Mouse (Mus musculus) forebrain, embryonic 13.5 days (tissue): ENCODE measurements around the gene Mvb12b. TPM values are rescaled to one million over a fixed set of nuclear protein-coding genes. Genes with fewer than 3 reads are reported as not detected.
A peak's percentile ranks its signal among the peaks of the same experiment; 100 is the strongest.

Experiments
- ATAC-seq: fragments of 200-750 bp; cut with Nextera tagmentation; 2 replicates; pipeline ENCODE4 v1.8.0; 2017
- H3K27ac ChIP-seq: fragments of 300-500 bp; sonication (generic); 2 replicates; pipeline ENCODE4 v1.5.1; 2015; ENCODE audit warnings: inconsistent platforms, mild to moderate bottlenecking, moderate library complexity
- H3K27me3 ChIP-seq: fragments of 300-500 bp; sonication (generic); 2 replicates; pipeline ENCODE4 v1.6.1; 2015; ENCODE audit warnings: mild to moderate bottlenecking, inconsistent platforms
- H3K36me3 ChIP-seq: fragments of 300-500 bp; sonication (generic); 2 replicates; pipeline ENCODE4 v1.6.1; 2015; ENCODE audit warnings: mild to moderate bottlenecking, inconsistent platforms; ENCODE audit not compliant: poor library complexity, severe bottlenecking
- H3K4me1 ChIP-seq: fragments of 300-500 bp; sonication (generic); 2 replicates; pipeline ENCODE4 v1.6.1; 2015; ENCODE audit warnings: inconsistent platforms
- H3K4me2 ChIP-seq: fragments of 300-500 bp; sonication (generic); 2 replicates; pipeline ENCODE4 v1.6.1; 2015; ENCODE audit warnings: inconsistent platforms, mild to moderate bottlenecking, moderate library complexity
- H3K4me3 ChIP-seq: fragments of 300-500 bp; sonication (generic); 2 replicates; pipeline ENCODE4 v1.5.1; 2015; ENCODE audit warnings: mild to moderate bottlenecking, inconsistent platforms
- H3K9ac ChIP-seq: fragments of 300-500 bp; sonication (generic); 2 replicates; pipeline ENCODE4 v1.6.1; 2015; ENCODE audit warnings: mild to moderate bottlenecking, inconsistent platforms
- H3K9me3 ChIP-seq: fragments of 300-500 bp; sonication (generic); replicated peaks from 2 replicates; pipeline ENCODE4 v1.6.1; 2016; ENCODE audit warnings: inconsistent platforms
- WGBS: fragments of 180-500 bp; shearing (Covaris S2); methylation state at CpG from one replicate; pipeline ENCODE4 v1.1.7; 2015; 5-methylcytosine and 5-hydroxymethylcytosine counted together
- polyA plus RNA-seq: library from polyadenylated mRNA; unstranded; fragments of >200 nt; fragmentation: Nextera tagmentation; extraction: Ambion mirVana; gene quantifications from 2 replicates; pipeline ENCODE4 v1.2.1, GENCODE M21; 2015

Gene Mvb12b
- polyA plus RNA-seq, 1 experiment from 2014 or later, result 63.9 TPM

DNA sequence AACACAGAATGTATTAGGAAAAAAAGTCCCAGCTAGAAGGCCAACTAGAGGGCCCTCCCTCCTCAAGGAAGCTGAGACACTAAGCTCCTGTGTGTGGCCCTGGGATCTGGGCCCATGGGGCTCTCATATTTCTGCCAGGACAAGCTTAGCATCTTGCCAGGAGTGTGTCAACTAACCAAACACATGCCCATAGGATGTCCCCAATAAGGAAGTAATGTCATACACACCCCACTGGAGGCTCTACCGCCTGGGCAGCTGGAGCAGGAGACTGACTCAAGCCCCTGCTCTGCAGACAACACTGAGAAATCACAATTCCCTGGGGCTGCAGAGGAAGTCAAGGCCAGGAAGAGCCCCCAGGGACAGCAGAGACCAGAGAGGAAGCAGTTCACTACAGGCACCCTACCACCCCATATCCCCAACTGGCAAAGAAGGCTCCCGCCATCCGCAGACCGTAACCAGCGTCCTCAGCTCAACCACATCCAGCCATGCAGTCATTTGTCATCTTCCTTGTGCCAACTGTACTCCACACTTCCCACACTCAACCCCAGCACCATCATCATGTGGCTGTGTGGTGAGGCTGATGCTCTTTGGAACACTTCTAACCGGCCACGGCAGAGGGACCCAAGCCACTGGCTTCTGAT, 3.0 kb downstream of the Mvb12b start:
- Histone ChIP-seq H3K4me1 (peaks cover 59% of the 10 kb centered on the region), H3K27me3 (no peaks in the 10 kb centered on the region), H3K27ac (no peak overlapping the region), H3K9ac (0 out of 2 replicates have a peak overlapping the region, but pooled peaks have one; percentile 47), H3K36me3 (no peaks in the 10 kb centered on the region), H3K9me3 (no peaks in the 10 kb centered on the region), H3K4me3 (0 out of 2 replicates have a peak overlapping the region, but pooled peaks have one; percentile 84), H3K4me2 (peak overlapping the region; percentile 89)
- no peak for ATAC-seq
- 87% methylated on average over 7 of the region's 7 CpGs for WGBS

DNA sequence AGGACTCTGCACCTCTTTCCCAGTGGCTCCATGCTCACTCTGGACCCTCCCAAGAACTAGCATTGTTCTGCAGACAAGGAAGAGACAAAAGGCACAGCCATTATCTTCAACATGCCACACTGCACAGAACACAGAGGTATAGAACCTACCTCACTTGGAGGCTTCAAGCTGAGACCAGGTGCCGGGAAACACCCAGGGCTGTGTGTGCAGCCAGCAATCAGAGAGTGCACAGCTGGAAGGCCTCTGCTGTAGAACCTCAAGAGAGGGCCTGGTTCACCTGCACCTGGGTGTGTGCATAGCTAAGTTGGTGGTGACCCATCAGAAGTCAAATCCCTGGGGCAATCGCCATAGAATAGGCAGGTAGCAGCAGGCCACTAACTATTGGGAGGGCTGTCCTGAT, 8.5 kb downstream of the Mvb12b start:
- 83% methylated on average over 2 of the region's 2 CpGs for WGBS
- H3K4me3 ChIP-seq, result no peak overlapping the region
- H3K4me2 ChIP-seq, result no peak overlapping the region
- H3K27me3 ChIP-seq, result no peaks in the 10 kb centered on the region
- H3K27ac ChIP-seq, result peak overlapping the region; percentile 99; the same call in 1 of the 2 replicates
- no peaks in the 10 kb centered on the region for H3K9me3 ChIP-seq
- H3K36me3 ChIP-seq, result peaks cover 3% of the 10 kb centered on the region
- no peak overlapping the region; the same call in 1 of the 2 replicates for H3K9ac ChIP-seq
- peaks cover 84% of the 10 kb centered on the region for H3K4me1 ChIP-seq
- ATAC-seq, result no peak

DNA sequence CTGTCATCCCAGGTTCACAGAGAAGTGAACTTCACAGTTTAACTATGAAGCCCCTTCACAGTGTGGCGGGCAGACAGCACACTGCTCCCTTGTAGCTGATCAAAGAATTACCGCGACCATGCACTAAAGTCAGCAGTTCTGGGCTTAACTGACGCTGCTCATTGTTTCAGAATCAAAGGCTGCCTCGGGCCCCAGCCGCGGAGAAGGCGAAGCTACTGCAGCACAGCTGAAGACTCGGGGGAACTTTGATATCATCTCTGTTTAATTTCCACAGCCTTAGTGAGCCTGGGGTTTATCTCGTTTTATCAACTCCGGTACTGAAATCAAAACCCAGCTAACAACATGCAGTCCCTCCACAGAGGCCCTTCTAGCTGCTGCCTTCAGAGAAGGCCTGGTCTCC, 9.3 kb downstream of the Mvb12b start:
- peak overlapping the region; percentile 17; the same call in 1 of the 2 replicates for H3K4me2 ChIP-seq
- peak overlapping the region; percentile 6 for H3K9ac ChIP-seq
- H3K27ac ChIP-seq, result peak overlapping the region; percentile 99
- H3K9me3 ChIP-seq, result no peaks in the 10 kb centered on the region
- no peaks in the 10 kb centered on the region for H3K27me3 ChIP-seq
- peaks cover 11% of the 10 kb centered on the region for H3K36me3 ChIP-seq
- H3K4me3 ChIP-seq, result no peak overlapping the region
- 6% methylated on average over 11 of the region's 11 CpGs for WGBS
- ATAC-seq, result peak; percentile 22; the same call in 1 of the 2 replicates
- peaks cover 82% of the 10 kb centered on the region for H3K4me1 ChIP-seq

- ATAC-seq, result no peak
- no peaks in the 10 kb centered on the region for H3K27me3 ChIP-seq
- peaks cover 17% of the 10 kb centered on the region for H3K36me3 ChIP-seq
- H3K27ac ChIP-seq, result peak overlapping the region; percentile 99
- H3K4me2 ChIP-seq, result peak overlapping the region; percentile 17; the same call in 1 of the 2 replicates
- WGBS, result 79% methylated on average over 6 of the region's 6 CpGs
- H3K4me3 ChIP-seq, result no peak overlapping the region
- H3K9me3 ChIP-seq, result no peaks in the 10 kb centered on the region
- H3K4me1 ChIP-seq, result peaks cover 75% of the 10 kb centered on the region
- peak overlapping the region; percentile 28; the same call in 1 of the 2 replicates for H3K9ac ChIP-seq
Observed at GRCm38 (mm10) chr2:33877663-33878360, 9.9 kb downstream of the Mvb12b start.

DNA sequence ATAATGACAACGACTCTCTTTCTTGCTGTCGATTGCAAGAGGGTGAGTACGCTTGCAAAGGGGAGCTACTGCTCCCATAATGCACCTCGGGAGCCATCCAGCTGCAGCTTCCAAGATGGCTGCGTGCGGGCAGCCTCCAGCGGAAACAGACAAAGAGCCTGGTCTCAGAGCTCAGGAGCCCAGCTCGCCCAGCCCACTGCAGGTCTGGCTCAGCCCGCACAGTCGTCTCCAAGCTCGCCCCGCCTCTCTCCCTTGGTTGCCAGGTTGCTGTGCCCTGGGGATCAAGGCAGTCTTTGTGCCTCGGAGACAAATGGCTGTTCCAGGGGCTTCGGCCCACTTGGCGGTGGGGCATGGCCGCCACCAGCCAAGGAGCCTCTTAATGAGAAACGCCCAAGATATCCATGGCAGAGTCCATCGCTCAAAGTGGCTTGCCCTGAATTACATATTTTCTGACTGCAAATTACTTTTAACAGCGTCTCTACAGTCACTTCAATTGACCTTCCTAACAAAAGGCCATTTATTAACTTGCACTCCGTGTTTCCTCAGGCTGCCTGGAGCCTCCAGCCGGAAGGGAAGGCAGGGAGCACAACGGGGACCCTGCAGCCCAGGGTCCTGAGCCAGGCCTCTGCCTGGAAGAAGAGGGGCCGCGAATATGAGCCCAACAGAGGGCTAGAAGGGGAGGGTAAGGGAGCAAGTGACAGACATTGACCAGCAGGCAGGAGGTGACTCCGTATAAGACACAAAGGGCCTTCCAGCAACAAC, 11.0 kb downstream of the Mvb12b start:
- peaks cover 67% of the 10 kb centered on the region for H3K4me1 ChIP-seq
- H3K27ac ChIP-seq, result peak overlapping the region; percentile 99
- H3K4me2 ChIP-seq, result peak overlapping the region; percentile 49
- WGBS, result 3% methylated on average over 25 of the region's 25 CpGs
- peaks cover 28% of the 10 kb centered on the region for H3K36me3 ChIP-seq
- H3K9ac ChIP-seq, result peak overlapping the region; percentile 58
- H3K27me3 ChIP-seq, result no peaks in the 10 kb centered on the region
- H3K9me3 ChIP-seq, result peaks cover 3% of the 10 kb centered on the region; the same call in 1 of the 2 replicates
- H3K4me3 ChIP-seq, result peak overlapping the region; percentile 17; the same call in 1 of the 2 replicates
- peak; percentile 92 for ATAC-seq

DNA sequence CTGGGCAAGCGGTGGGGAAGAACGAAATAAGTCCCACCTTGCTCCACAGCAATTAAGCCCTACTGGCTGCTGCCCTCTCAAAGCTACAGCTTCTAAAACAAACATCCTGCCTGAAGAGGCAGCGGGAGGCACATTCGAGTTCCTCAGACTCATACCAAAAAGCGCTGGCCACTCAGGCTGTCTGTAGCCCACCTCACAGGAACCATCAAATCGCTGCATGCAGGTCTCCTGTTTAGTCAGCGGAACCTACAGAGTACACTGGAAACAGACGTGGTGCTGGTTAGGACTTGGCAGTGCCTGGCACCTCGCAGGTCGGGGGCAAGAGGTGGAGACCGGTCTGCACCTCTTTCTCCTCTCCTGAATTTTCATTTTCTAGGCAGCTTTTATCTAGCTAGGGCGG, 12.2 kb downstream of the Mvb12b start:
- no peak for ATAC-seq
- 71% methylated on average over 12 of the region's 12 CpGs for WGBS
- H3K36me3 ChIP-seq, result peaks cover 39% of the 10 kb centered on the region
- no peak overlapping the region for H3K4me2 ChIP-seq
- H3K27ac ChIP-seq, result peak overlapping the region; percentile 99
- no peaks in the 10 kb centered on the region for H3K27me3 ChIP-seq
- H3K4me1 ChIP-seq, result peaks cover 58% of the 10 kb centered on the region
- H3K4me3 ChIP-seq, result no peak overlapping the region
- peak overlapping the region; percentile 43; the same call in 1 of the 2 replicates for H3K9ac ChIP-seq
- H3K9me3 ChIP-seq, result peaks cover 3% of the 10 kb centered on the region; the same call in 1 of the 2 replicates

- Histone ChIP-seq H3K27ac (peak overlapping the region; percentile 99), H3K4me1 (peaks cover 56% of the 10 kb centered on the region), H3K9me3 (peaks cover 3% of the 10 kb centered on the region; the same call in 1 of the 2 replicates), H3K9ac (peak overlapping the region; percentile 43), H3K27me3 (no peaks in the 10 kb centered on the region), H3K4me3 (no peak overlapping the region), H3K36me3 (peaks cover 42% of the 10 kb centered on the region), H3K4me2 (no peak overlapping the region)
- ATAC-seq, result no peak
- WGBS, result 65% methylated on average over 10 of the region's 10 CpGs
Observed at GRCm38 (mm10) chr2:33874856-33875576, 12.7 kb downstream of the Mvb12b start.

DNA sequence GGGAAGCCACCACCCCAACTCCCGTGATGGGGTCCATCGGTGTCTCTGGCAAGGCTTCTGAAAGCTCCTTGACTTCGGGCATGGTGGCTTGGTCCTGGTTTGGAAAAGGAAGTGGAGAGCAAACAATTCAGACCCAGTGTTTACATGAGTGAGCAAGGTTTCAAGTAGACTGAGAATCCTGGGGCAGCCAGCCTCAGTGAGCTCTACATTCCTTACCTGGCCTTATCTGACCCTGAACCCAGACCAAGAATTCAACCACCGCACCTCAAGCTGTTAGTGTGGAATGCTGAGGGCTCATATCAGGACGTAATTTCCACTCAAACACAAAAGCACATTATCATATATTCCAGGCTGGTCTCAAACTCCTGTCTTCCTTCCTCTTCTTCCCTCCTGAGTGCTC, 13.4 kb downstream of the Mvb12b start:
- peaks cover 3% of the 10 kb centered on the region; the same call in 1 of the 2 replicates for H3K9me3 ChIP-seq
- H3K4me2 ChIP-seq, result no peak overlapping the region
- H3K27ac ChIP-seq, result no peak overlapping the region; the same call in 1 of the 2 replicates
- peaks cover 49% of the 10 kb centered on the region for H3K36me3 ChIP-seq
- H3K4me3 ChIP-seq, result no peak overlapping the region
- ATAC-seq, result no peak
- H3K27me3 ChIP-seq, result no peaks in the 10 kb centered on the region
- peaks cover 57% of the 10 kb centered on the region for H3K4me1 ChIP-seq
- H3K9ac ChIP-seq, result no peak overlapping the region
- 96% methylated on average over 5 of the region's 5 CpGs for WGBS

DNA sequence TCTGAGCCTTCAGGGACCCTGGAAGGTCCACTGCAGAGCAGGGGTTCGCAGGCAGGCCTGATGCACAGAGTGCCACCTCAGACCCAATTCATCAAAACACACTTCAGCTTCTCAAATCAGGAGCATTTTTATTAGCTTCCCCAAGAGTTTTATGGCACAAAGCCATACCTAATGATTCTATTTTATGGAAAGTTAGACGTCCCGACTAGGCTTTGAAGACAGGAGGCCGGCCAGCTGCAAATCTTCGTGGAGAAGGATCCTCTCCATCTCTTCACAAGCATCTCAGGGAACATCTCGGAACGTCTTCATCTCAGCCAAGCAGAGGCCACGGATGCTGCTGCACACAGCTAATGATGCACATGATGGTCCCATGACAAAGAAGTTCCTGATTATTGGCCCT, 14.2 kb downstream of the Mvb12b start:
- ATAC-seq, result no peak
- no peak overlapping the region for H3K4me3 ChIP-seq
- H3K9me3 ChIP-seq, result peaks cover 3% of the 10 kb centered on the region; the same call in 1 of the 2 replicates
- 96% methylated on average over 8 of the region's 8 CpGs for WGBS
- no peak overlapping the region for H3K27ac ChIP-seq
- H3K4me2 ChIP-seq, result no peak overlapping the region
- H3K27me3 ChIP-seq, result no peaks in the 10 kb centered on the region
- H3K36me3 ChIP-seq, result peaks cover 55% of the 10 kb centered on the region
- H3K9ac ChIP-seq, result no peak overlapping the region
- H3K4me1 ChIP-seq, result peaks cover 48% of the 10 kb centered on the region

- peaks cover 42% of the 10 kb centered on the region for H3K4me1 ChIP-seq
- no peak overlapping the region for H3K4me3 ChIP-seq
- H3K27ac ChIP-seq, result no peak overlapping the region; the same call in 1 of the 2 replicates
- peaks cover 55% of the 10 kb centered on the region for H3K36me3 ChIP-seq
- 89% methylated on average over 8 of the region's 8 CpGs for whole genome bisulfite sequencing
- no peaks in the 10 kb centered on the region for H3K27me3 ChIP-seq
- peaks cover 3% of the 10 kb centered on the region; the same call in 1 of the 2 replicates for H3K9me3 ChIP-seq
- no peak for ATAC-seq
- H3K4me2 ChIP-seq, result no peak overlapping the region
- no peak overlapping the region for H3K9ac ChIP-seq
Observed at GRCm38 (mm10) chr2:33872841-33873271, 14.9 kb downstream of the Mvb12b start.

- Histone ChIP-seq H3K4me3 (no peak overlapping the region), H3K27me3 (no peaks in the 10 kb centered on the region), H3K36me3 (peaks cover 55% of the 10 kb centered on the region), H3K9ac (no peak overlapping the region), H3K9me3 (peaks cover 3% of the 10 kb centered on the region; the same call in 1 of the 2 replicates), H3K4me2 (no peak overlapping the region), H3K4me1 (peaks cover 25% of the 10 kb centered on the region), H3K27ac (no peak overlapping the region)
- ATAC-seq, result no peak
- WGBS, result 81% methylated on average over 4 of the region's 4 CpGs
Observed at GRCm38 (mm10) chr2:33871181-33871520, 16.6 kb downstream of the Mvb12b start.
